Mouse (Mus musculus): ENCODE measurements around the gene Pde4b. TPM values are rescaled to one million over a fixed set of nuclear protein-coding genes. Genes with fewer than 3 reads are reported as not detected.

Gene Pde4b
- polyA plus RNA-seq, 1 experiment from 2014 or later, result 23.8 TPM

GRCm38 (mm10) chr4:102507753-102508152, 420.4 kb downstream of the Pde4b start:
- H3K9ac ChIP-seq (replicated peaks), result no peak overlapping the region
- peaks cover 24% of the 10 kb centered on the region for H3K4me1 ChIP-seq (replicated peaks)
- no peaks in the 10 kb centered on the region; the same call in 1 of the 2 replicates for H3K27me3 ChIP-seq
- 87% methylated on average over 2 of the region's 2 CpGs for WGBS
- no peak overlapping the region for H3K4me3 ChIP-seq (replicated peaks)
- no peak overlapping the region for H3K4me2 ChIP-seq (replicated peaks)
- H3K27ac ChIP-seq, result no peak overlapping the region
- no peak for ATAC-seq
- H3K9me3 ChIP-seq, result no peaks in the 10 kb centered on the region
- no peaks in the 10 kb centered on the region for H3K36me3 ChIP-seq

GRCm38 (mm10) chr4:102510061-102510460, 422.7 kb downstream of the Pde4b start:
- no peak overlapping the region for H3K9ac ChIP-seq (replicated peaks)
- H3K27me3 ChIP-seq, result no peaks in the 10 kb centered on the region; the same call in 1 of the 2 replicates
- H3K9me3 ChIP-seq, result no peaks in the 10 kb centered on the region
- H3K36me3 ChIP-seq, result no peaks in the 10 kb centered on the region
- peaks cover 28% of the 10 kb centered on the region for H3K4me1 ChIP-seq (replicated peaks)
- no peak overlapping the region for H3K27ac ChIP-seq
- H3K4me3 ChIP-seq (replicated peaks), result no peak overlapping the region
- no peak overlapping the region for H3K4me2 ChIP-seq (replicated peaks)
- ATAC-seq, result no peak
- 79% methylated on average over 6 of the region's 6 CpGs for WGBS

DNA sequence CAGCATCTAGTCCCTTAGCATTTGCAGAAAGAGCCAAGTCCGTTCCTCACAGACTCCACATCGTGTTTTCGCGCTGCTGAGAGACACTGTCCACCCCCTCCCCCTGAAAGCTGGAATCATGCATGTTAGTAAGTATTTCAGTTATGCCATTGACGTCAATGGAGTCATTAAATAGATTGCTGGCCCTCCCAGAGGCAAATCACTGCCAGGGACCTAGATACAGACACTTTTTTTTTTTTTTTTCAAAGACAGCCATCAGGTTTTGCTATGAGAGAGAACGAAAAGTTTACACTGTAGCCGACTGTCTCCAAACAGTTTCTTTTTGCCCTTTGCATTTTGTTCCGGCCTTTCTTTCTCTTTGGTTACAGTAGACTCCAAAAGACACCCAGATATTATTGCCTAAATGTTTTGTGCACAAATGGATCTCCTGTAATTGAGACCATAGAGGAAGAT, 423.6 kb downstream of the Pde4b start:
- Histone ChIP-seq H3K27ac (no peak overlapping the region), H3K27me3 (no peaks in the 10 kb centered on the region; the same call in 1 of the 2 replicates), H3K4me3 (replicated peaks) (peak overlapping the region; percentile 12; the same call in 1 of the 2 replicates), H3K9me3 (no peaks in the 10 kb centered on the region), H3K36me3 (no peaks in the 10 kb centered on the region), H3K4me2 (replicated peaks) (peak overlapping the region; percentile 35), H3K9ac (replicated peaks) (0 out of 2 replicates have a peak overlapping the region, but pooled peaks have one; percentile 11), H3K4me1 (replicated peaks) (peaks cover 23% of the 10 kb centered on the region)
- peak; percentile 65; the same call in 1 of the 2 replicates for ATAC-seq
- WGBS, result 35% methylated on average over 8 of the region's 8 CpGs

GRCm38 (mm10) chr4:102511511-102511910, 424.2 kb downstream of the Pde4b start:
- H3K4me2 ChIP-seq (replicated peaks), result peak overlapping the region; percentile 35
- peak; percentile 66; the same call in 1 of the 2 replicates for ATAC-seq
- H3K27ac ChIP-seq, result no peak overlapping the region
- H3K9ac ChIP-seq (replicated peaks), result peak overlapping the region; percentile 11; the same call in 1 of the 2 replicates
- no peaks in the 10 kb centered on the region for H3K9me3 ChIP-seq
- WGBS, result 12% methylated on average over 11 of the region's 11 CpGs
- peaks cover 23% of the 10 kb centered on the region for H3K4me1 ChIP-seq (replicated peaks)
- no peaks in the 10 kb centered on the region; the same call in 1 of the 2 replicates for H3K27me3 ChIP-seq
- no peaks in the 10 kb centered on the region for H3K36me3 ChIP-seq
- peak overlapping the region; percentile 12; the same call in 1 of the 2 replicates for H3K4me3 ChIP-seq (replicated peaks)

DNA sequence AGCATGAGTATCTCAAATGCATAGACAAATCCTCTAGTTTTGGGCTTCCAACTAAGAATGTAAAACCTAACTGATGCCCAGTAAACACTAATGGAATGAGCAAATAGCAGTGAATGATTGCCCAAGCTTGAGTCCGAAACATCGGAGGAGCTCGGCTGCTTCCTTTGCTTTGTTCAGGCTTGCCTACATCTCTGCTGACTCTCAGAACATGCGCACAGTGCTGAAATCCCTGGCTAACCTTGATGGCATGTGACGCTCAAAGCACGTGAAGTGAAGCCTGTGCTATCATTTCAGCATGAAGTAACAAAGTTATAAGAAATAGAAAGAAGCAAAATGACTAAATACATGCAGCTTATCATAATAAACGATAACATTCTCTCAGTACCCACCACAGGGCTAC, 425.6 kb downstream of the Pde4b start:
- H3K27ac ChIP-seq, result no peak overlapping the region
- H3K4me2 ChIP-seq (replicated peaks), result no peak overlapping the region
- H3K4me1 ChIP-seq (replicated peaks), result peaks cover 23% of the 10 kb centered on the region
- H3K36me3 ChIP-seq, result no peaks in the 10 kb centered on the region
- 85% methylated on average over 7 of the region's 7 CpGs for WGBS
- H3K4me3 ChIP-seq (replicated peaks), result no peak overlapping the region
- H3K27me3 ChIP-seq, result no peaks in the 10 kb centered on the region; the same call in 1 of the 2 replicates
- H3K9ac ChIP-seq (replicated peaks), result no peak overlapping the region
- no peaks in the 10 kb centered on the region for H3K9me3 ChIP-seq
- ATAC-seq, result no peak

DNA sequence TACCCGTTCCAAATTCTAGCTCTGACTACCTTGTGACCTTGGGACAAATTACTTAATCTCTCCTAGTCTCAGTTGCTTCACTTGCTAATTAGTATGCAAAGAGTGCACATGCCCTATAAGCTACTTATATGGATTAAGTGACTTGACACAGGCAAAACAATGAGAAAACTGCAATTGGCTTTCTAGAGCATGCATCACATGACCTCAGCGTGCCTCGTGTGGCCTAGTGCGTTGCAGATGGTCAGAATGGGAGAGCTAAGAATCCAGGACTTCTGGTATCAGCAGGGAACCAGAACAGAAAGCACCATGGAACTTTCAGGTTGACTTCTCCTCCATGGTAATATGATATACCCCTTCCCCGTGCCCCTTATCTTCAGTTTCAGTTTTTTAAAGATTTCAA, 426.2 kb downstream of the Pde4b start:
- H3K9ac ChIP-seq (replicated peaks), result no peak overlapping the region
- H3K4me1 ChIP-seq (replicated peaks), result peaks cover 23% of the 10 kb centered on the region
- H3K27me3 ChIP-seq, result no peaks in the 10 kb centered on the region; the same call in 1 of the 2 replicates
- no peaks in the 10 kb centered on the region for H3K9me3 ChIP-seq
- no peak overlapping the region for H3K4me3 ChIP-seq (replicated peaks)
- no peak overlapping the region for H3K27ac ChIP-seq
- H3K36me3 ChIP-seq, result no peaks in the 10 kb centered on the region
- no peak for ATAC-seq
- WGBS, result 30% methylated on average over 5 of the region's 5 CpGs
- H3K4me2 ChIP-seq (replicated peaks), result no peak overlapping the region

GRCm38 (mm10) chr4:102514972-102515835, 427.9 kb downstream of the Pde4b start:
- H3K9ac ChIP-seq (replicated peaks), result no peak overlapping the region
- no peak overlapping the region for H3K4me2 ChIP-seq (replicated peaks)
- no peak for ATAC-seq
- H3K4me3 ChIP-seq (replicated peaks), result no peak overlapping the region
- peaks cover 23% of the 10 kb centered on the region for H3K4me1 ChIP-seq (replicated peaks)
- WGBS, result 66% methylated on average over 3 of the region's 3 CpGs
- H3K9me3 ChIP-seq, result no peaks in the 10 kb centered on the region
- H3K27me3 ChIP-seq, result no peaks in the 10 kb centered on the region
- no peaks in the 10 kb centered on the region for H3K36me3 ChIP-seq
- no peak overlapping the region for H3K27ac ChIP-seq

DNA sequence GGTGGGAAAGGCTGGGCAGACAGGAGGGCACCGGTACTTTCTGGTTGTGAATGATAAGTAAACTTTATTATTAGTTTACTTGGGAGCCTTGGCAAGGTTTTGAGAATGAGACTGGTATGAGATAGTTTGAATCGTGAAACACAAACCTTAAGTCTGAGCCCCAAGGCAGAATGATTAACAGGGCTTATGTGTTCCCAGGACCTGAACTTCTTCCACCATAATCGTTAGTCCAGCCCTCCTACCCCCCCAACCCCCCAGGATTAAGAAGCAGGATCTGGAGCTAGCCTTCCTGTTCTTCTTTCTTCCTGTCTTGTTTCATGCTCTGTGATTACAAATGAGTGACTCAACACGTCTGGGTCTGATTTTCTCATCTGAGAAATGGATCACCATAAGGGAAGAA, 429.1 kb downstream of the Pde4b start:
- Histone ChIP-seq H3K4me3 (replicated peaks) (no peak overlapping the region), H3K4me2 (replicated peaks) (no peak overlapping the region), H3K9me3 (no peaks in the 10 kb centered on the region), H3K9ac (replicated peaks) (no peak overlapping the region), H3K27ac (no peak overlapping the region), H3K4me1 (replicated peaks) (peaks cover 13% of the 10 kb centered on the region), H3K27me3 (no peaks in the 10 kb centered on the region), H3K36me3 (no peaks in the 10 kb centered on the region)
- WGBS, result 83% methylated on average over 4 of the region's 4 CpGs
- ATAC-seq, result no peak

DNA sequence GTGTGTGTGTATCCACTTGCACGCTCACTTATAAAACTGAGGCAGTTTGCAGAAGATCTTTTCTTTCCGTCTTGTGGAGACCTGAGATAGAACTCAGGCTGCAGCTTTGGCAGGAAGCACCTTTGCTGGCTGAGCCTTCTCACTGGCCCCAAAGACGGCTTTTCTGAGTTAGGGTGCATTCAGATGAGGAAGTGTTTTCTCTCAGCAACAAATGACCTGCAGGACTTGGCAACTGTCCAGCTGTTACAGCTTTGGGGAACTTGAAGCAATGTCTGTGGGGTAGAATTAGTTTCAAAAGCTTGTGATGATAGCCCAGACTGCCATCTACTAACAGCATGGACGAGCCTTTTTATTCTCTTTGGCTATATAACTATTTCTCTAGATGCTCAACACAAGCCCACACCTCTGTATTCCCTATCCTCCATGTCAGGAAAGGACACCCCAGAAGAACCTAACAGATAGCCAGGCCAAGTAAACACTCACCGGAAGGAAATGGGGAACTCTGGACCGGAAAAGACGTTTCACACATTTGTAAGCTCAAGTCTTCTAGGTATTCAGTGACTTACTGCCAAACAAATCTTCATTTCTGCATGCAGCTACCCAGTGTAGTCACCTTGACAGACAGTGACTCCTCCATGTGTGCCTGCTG, 429.8 kb downstream of the Pde4b start:
- Histone ChIP-seq H3K9ac (replicated peaks) (no peak overlapping the region), H3K27me3 (no peaks in the 10 kb centered on the region)

GRCm38 (mm10) chr4:102517653-102518052, 430.3 kb downstream of the Pde4b start:
- Histone ChIP-seq H3K9me3 (no peaks in the 10 kb centered on the region), H3K4me2 (replicated peaks) (no peak overlapping the region), H3K36me3 (no peaks in the 10 kb centered on the region), H3K4me3 (replicated peaks) (no peak overlapping the region), H3K4me1 (replicated peaks) (peaks cover 4% of the 10 kb centered on the region; the same call in 1 of the 2 replicates), H3K27ac (no peak overlapping the region), H3K9ac (replicated peaks) (no peak overlapping the region), H3K27me3 (no peaks in the 10 kb centered on the region)
- no peak for ATAC-seq
- 81% methylated on average over 2 of the region's 2 CpGs for WGBS

More for the DNA sequence above, 429.8 kb downstream of the Pde4b start:
- Histone ChIP-seq H3K4me1 (replicated peaks) (peaks cover 6% of the 10 kb centered on the region), H3K9me3 (no peaks in the 10 kb centered on the region), H3K4me3 (replicated peaks) (no peak overlapping the region), H3K36me3 (no peaks in the 10 kb centered on the region), H3K27ac (no peak overlapping the region), H3K4me2 (replicated peaks) (no peak overlapping the region)
- 78% methylated on average over 7 of the region's 7 CpGs for whole genome bisulfite sequencing
- ATAC-seq, result no peak

DNA sequence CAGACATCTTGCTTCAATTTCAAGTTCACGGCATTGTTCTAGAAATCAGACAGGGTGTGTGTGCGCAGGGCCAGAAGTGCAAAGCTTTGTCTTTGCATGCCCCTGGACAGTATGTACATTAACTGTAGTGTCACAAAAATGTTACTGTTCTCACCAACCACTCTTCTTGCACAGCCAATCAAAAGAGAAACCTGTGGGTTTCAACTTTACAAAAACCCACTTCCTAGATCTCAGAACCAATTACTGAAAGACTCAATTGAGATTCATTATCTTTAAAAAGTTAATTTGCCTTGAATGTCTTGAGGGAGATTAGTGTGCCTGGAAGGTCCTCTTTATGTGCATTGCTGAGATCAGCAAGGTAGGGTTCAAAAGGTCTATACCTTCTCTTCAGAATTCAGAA, 431.0 kb downstream of the Pde4b start:
- Histone ChIP-seq H3K4me3 (replicated peaks) (no peak overlapping the region), H3K9me3 (no peaks in the 10 kb centered on the region), H3K27ac (no peak overlapping the region), H3K36me3 (no peaks in the 10 kb centered on the region), H3K4me1 (replicated peaks) (peaks cover 4% of the 10 kb centered on the region; the same call in 1 of the 2 replicates), H3K9ac (replicated peaks) (no peak overlapping the region), H3K27me3 (no peaks in the 10 kb centered on the region), H3K4me2 (replicated peaks) (no peak overlapping the region)
- no peak for ATAC-seq
- 97% methylated on average over 2 of the region's 2 CpGs for WGBS

DNA sequence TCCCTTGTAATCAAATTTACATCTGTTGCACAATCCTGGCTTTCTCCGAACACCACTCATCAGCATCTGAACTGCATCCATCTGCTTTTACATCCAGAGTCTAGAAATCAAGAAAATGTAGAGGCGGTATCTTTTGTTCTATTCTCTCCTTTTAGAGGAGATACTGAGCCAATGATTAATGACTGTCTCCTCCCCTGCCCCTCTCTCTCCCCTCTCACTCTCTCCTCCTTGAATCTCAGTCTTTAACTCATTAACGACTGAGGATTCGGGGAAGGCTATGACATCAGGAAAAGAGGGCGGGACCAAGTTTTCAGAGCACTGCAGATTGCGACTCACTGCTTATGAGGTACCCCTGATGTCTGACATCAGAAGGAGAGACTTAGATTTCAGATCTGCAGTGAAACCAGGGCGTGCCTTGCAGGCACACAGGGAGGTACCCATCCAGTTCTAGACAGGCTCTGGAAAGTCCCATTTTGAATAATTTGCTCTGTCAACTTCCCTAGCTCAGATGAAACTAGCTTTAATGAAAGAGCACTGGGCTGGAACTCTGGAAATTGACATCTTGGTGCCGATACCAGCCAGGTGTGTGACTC, 433.4 kb downstream of the Pde4b start:
- H3K36me3 ChIP-seq, result no peaks in the 10 kb centered on the region
- H3K27ac ChIP-seq, result no peak overlapping the region
- no peaks in the 10 kb centered on the region for H3K27me3 ChIP-seq
- H3K9me3 ChIP-seq, result no peaks in the 10 kb centered on the region
- H3K4me3 ChIP-seq (replicated peaks), result no peak overlapping the region
- WGBS, result 79% methylated on average over 8 of the region's 8 CpGs
- no peak for ATAC-seq
- no peaks in the 10 kb centered on the region for H3K4me1 ChIP-seq (replicated peaks)
- H3K9ac ChIP-seq (replicated peaks), result no peak overlapping the region
- no peak overlapping the region for H3K4me2 ChIP-seq (replicated peaks)

All from midbrain, embryonic 13.5 days (tissue).